Mouse (Mus musculus): ENCODE results near the gene 4930535I16Rik.

GRCm38 (mm10) chr4:123894295-123894694 is 23.5 kb downstream of the 4930535I16Rik start:
- TF ChIP-seq POLR2A (IDR thresholded peaks at IDR 0.05; ENCODE audit: extremely low read depth, insufficient read depth, low read length) (no peak), CTCF (IDR thresholded peaks at IDR 0.05; ENCODE audit: extremely low read depth, insufficient read depth, low read length) (no peak)

Measured in cortical plate, adult 2 months (tissue).